Mouse (Mus musculus) ES-CJ7 (cell line): ENCODE measurements at regions not wholly inside any gene's neighbourhood (a gene's known extent, or its start where the extent isn't known, plus 50 kb on each side); places are given as distances from the start of the nearest gene placed in this dataset.
"Not testable (repeated sequence)": the region's sequence is repeated elsewhere in the genome, so short reads cannot be mapped to it uniquely, and the experiment has no call there.

ENCODE experiments used
- DNase-seq: peaks from one replicate; pipeline ENCODE4 v3.0.0; 2011; ENCODE audit warnings: low read depth, low spot score

- no peak for DNase-seq
Measured at GRCm38 (mm10) chr11:13605152-13605697, 993.9 kb upstream of the Pom121l12 start.

- no peak for DNase-seq
Measured at GRCm38 (mm10) chr11:13584726-13585125, 1014.4 kb upstream of the Pom121l12 start.

GRCm38 (mm10) chr11:13555267-13555666 is 1043.8 kb upstream of the Pom121l12 start:
- DNase-seq, result no peak

DNA sequence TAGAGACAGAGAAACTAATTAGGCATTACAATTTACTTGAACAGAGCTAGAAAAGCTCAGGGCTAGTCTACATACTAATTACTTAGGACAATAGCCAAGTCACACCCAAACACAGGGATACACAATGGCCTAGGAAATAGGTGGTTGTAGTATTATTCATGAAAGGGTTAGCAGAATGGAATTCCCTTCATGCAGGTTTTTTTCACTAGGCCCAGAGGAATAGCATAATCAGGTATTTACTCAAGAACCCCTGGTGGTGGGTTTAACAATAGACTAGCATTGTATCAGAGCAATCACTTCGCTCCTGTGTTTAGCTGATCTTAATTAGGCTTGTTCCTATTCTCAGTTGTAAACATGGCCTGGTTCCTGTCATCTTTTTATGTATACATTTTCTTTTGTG is 1054.9 kb upstream of the Cobl start:
- peak; percentile 56 for DNase-seq

DNA sequence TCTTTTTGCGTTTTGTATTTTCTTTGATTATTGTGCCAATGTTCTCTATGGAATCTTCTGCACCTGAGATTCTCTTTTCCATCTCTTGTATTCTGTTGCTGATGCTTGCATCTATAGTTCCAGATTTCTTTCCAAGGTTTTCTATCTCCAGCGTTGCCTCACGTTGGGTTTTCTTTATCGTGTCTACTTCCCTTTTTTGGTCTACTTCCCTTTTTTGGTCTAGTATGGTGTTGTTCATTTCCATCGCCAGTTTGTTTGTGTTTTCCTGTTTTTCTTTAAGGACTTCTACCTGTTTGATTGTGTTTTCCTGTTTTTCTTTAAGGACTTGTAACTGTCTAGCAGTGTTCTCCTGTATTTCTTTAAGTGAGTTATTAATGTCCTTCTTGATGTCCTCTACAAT is 1046.2 kb upstream of the Cobl start:
- DNase-seq, result not testable (repeated sequence)

DNA sequence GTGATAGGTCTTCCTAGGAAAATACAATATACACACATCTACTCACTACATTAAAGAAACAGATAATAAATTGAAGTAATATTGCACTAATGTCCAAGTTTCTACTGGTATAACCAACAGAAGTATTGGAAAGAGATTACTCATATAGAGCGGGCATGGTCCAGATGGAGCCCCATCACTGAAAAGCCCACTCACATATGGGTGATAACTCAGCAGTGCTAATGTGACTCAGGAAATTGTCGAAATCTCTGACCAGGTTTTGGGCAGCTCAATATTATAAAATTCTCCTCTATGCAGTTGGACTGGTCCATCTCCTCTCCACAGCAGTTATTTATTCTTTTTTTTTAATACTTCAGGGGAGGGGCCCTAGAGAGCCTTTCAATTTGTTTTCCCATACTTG is 1021.2 kb upstream of the Cobl start:
- DNase-seq, result no peak

DNA sequence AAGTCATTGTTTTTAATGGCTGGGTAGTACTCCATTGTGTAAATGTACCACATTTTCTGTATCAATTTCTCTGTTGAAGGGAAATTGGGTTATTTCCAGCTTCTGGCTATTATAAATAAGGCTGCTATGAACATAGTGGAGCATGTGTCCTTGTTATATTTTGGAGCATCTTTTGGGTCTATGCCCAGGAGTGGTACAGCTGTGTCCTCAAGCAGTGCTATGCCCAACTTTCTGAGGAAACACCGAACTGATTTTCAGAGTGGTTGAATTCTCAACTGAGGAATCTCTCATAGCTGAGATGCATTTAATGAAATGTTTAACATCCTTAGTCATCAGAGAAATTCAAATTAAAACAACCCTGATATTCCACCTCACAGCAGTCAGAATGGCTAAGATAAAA is 986.8 kb upstream of the Cobl start:
- DNase-seq, result not testable (repeated sequence)

GRCm38 (mm10) chr11:13436433-13436832 is 971.7 kb upstream of the Cobl start:
- no peak for DNase-seq

DNA sequence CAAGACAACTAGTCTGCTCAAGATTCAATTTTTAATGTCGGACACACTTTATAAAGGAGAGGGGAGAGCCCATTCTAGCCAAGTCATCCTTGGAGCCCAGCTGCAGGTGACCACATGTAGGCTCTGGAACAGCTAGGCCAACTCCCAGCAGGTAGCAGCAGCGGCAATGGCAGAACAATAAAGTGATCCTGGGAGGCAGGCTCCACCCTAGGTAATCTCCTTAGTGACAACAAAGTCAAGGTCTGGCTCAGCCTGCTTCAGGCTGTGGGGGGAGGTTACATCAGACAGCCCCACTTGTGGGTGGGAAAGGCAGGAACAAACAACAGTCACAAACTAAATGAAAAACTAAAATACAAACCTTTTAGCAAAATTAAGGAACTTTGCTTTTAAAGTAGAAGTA is 953.1 kb upstream of the Cobl start:
- DNase-seq, result peak; percentile 82
